Mouse (Mus musculus): ENCODE data around the gene Noxo1.

DNA sequence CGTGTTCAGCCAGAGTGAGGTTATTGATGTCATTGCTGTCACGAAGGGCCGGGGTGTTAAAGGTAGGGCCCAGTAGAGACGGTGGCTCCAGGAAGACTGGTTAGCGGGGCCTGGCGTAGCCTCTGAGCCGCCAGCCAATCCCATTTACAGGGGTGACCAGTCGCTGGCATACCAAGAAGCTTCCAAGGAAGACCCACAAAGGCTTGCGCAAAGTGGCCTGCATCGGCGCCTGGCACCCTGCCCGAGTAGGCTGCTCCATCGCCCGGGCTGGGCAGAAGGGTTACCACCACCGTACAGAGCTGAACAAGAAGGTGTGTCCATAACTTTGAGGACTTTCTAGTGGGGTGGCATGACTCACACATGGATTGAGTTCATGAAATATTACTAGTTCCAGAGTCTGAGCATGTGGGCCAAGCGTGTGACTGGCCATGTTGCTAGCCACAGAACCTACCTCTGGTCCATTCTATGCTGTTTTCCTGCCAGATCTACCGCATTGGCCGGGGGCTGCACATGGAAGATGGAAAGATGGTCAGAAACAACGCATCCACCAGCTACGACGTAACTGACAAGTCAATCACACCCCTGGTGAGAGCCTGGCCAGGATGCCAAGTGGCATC is 37.5 kb downstream of the Noxo1 start:
- TF ChIP-seq CTCF (IDR thresholded peaks at IDR 0.05; ENCODE audit: low read depth) (no peak), EP300 (IDR thresholded peaks at IDR 0.05; ENCODE audit: low read depth) (no peak)
